8 mouse cellular contexts compared by ENCODE assay signal in genomic region chr7:4943223-4943815, GRCm38 (mm10). TPM values are rescaled to one million over a fixed set of nuclear protein-coding genes. Genes with fewer than 3 reads are reported as not detected.
DNase-seq lines count a peak whose midpoint lies in the region; ATAC-seq and TF ChIP-seq lines count a peak whose summit lies in the region.

No protein-coding gene starts in this region.

- peak overlapping the region; percentile 57 for H3K4me2 ChIP-seq in hindbrain, postnatal 0 days (ENCODE audit: low read depth, low read length)

- 19% methylated on average over 15 of the region's 15 CpGs for WGBS in hindbrain, postnatal 0 days

- H3K4me3 ChIP-seq in gastrocnemius, adult 2 months: peak overlapping the region; percentile 68
- peak overlapping the region; percentile 27 for H3K4me3 ChIP-seq in hindbrain, postnatal 0 days (ENCODE audit: low read length)
- peak overlapping the region; percentile 49 for H3K4me3 ChIP-seq in left cerebral cortex, adult 2 months

- DNase-seq in WW6 (ENCODE audit: low read depth, low spot score): peak; percentile 84
- DNase-seq in gastrocnemius, adult 2 months: peak; percentile 94
- peak; percentile 95 for DNase-seq in hindbrain, postnatal 0 days (ENCODE audit: low spot score)
- DNase-seq in left cerebral cortex, adult 2 months (ENCODE audit: extremely low spot score in 1 of 2, low spot score in 2 of 2): peak; percentile 90 to 93
- DNase-seq in right cerebral cortex, adult 2 months (ENCODE audit: low spot score in 2 of 2): peak; percentile 94 to 96
- DNase-seq in urinary bladder, postnatal 14 days (ENCODE audit: low spot score): peak; percentile 94

- H3K9me3 ChIP-seq in hindbrain, postnatal 0 days (ENCODE audit: low read length): no peaks in the 10 kb centered on the region

- no peaks in the 10 kb centered on the region; the same call in 1 of the 2 replicates for H3K4me1 ChIP-seq in hindbrain, postnatal 0 days (ENCODE audit: insufficient read depth, low read length)

- peak overlapping the region; percentile 87 for H3K27ac ChIP-seq in gastrocnemius, adult 2 months
- no peak overlapping the region for H3K27ac ChIP-seq in hindbrain, postnatal 0 days
- peak overlapping the region; percentile 70 for H3K27ac ChIP-seq in left cerebral cortex, adult 2 months

- peak; percentile 92 for ATAC-seq in common myeloid progenitor, adult 5-6 weeks (replicated peaks; ENCODE audit: low read depth, poor library complexity, severe bottlenecking)
- ATAC-seq in hindbrain, postnatal 0 days: peak; percentile 90
- peak; percentile 93 for ATAC-seq in megakaryocyte, adult 5-6 weeks (ENCODE audit: poor library complexity, severe bottlenecking)

- intact Hi-C loops in gastrocnemius, adult 2 months (cut with DNase I): loop anchor here (2.0 to 5.0 kb wide), 4 partner anchors 103 to 387 kb away; partner anchors contain the start of gene Ube2s
- intact Hi-C loops in left cerebral cortex, adult 2 months (cut with DNase I): loop anchor here (1.0 to 5.0 kb wide), 4 partner anchors 21 to 386 kb away; partner anchors contain the start of genes Sbk2 and Zfp579

- no peaks in the 10 kb centered on the region for H3K27me3 ChIP-seq in hindbrain, postnatal 0 days (ENCODE audit: insufficient read depth, low read length)

- H3K9ac ChIP-seq in hindbrain, postnatal 0 days (replicated peaks; ENCODE audit: low read length): no peak overlapping the region

- H3K36me3 ChIP-seq in hindbrain, postnatal 0 days (ENCODE audit: insufficient read depth, low read length): no peaks in the 10 kb centered on the region

- TF ChIP-seq CTCF in gastrocnemius, adult 2 months (IDR thresholded peaks at IDR 0.05): no peak; the same call in none of the 2 replicates
- peak; percentile 97 for TF ChIP-seq CTCF in hindbrain, postnatal 0 days (IDR thresholded peaks at IDR 0.05; ENCODE audit: low read depth)
- TF ChIP-seq CTCF in left cerebral cortex, adult 2 months (IDR thresholded peaks at IDR 0.05): peak; percentile 98

RNA-seq across cellular contexts. Expression of gene Ssc5d, which starts 17.7 kb away (rescaled TPM):
- total RNA-seq in common myeloid progenitor, adult 5-6 weeks (2017): not detected in 2 replicates
- total RNA-seq in gastrocnemius, adult 2 months (2021): 1 to 10 TPM; 4.3 to 8.7 TPM
- 2.5 and 2.8 TPM in 2 replicates for total RNA-seq in hindbrain, postnatal 0 days (2014; rRNA removed)
- 0.77 and 1.0 TPM in 2 replicates for polyA plus RNA-seq in hindbrain, postnatal 0 days (2015; fragmentation: Nextera tagmentation; extraction: Ambion mirVana)
- 1 to 10 TPM; 2.8 to 4.4 TPM for total RNA-seq in left cerebral cortex, adult 2 months (2021)
- total RNA-seq in megakaryocyte, adult 5-6 weeks (2015): not detected in 2 replicates
- total RNA-seq in megakaryocyte, adult 5-6 weeks (2017): 0.04 TPM in 1 of 2 replicates, not detected in the other

RNA-seq across cellular contexts. Expression of gene Sbk2, which starts 20.9 kb away (rescaled TPM):
- not detected in 2 replicates for total RNA-seq in common myeloid progenitor, adult 5-6 weeks (2017)
- total RNA-seq in gastrocnemius, adult 2 months (2021): 10 to 100 TPM; 36.7 to 77.0 TPM
- 0.31 TPM in 1 of 2 replicates, not detected in the other for total RNA-seq in hindbrain, postnatal 0 days (2014; rRNA removed)
- not detected in 2 replicates for polyA plus RNA-seq in hindbrain, postnatal 0 days (2015; fragmentation: Nextera tagmentation; extraction: Ambion mirVana)
- under 1 TPM in 1 of 2 experiments, not detected in 1; 0.91 TPM for total RNA-seq in left cerebral cortex, adult 2 months (2021)
- not detected in 2 replicates for total RNA-seq in megakaryocyte, adult 5-6 weeks (2015)
- total RNA-seq in megakaryocyte, adult 5-6 weeks (2017): not detected in 2 replicates

RNA-seq across cellular contexts. Expression of gene Nat14, which starts 21.5 kb away (rescaled TPM):
- total RNA-seq in common myeloid progenitor, adult 5-6 weeks (2017): 0.32 TPM in 1 of 2 replicates, not detected in the other
- 1 to 10 TPM; 2.7 to 5.9 TPM for total RNA-seq in gastrocnemius, adult 2 months (2021)
- 24.2 and 32.3 TPM in 2 replicates for total RNA-seq in hindbrain, postnatal 0 days (2014; rRNA removed)
- 27.5 and 29.4 TPM in 2 replicates for polyA plus RNA-seq in hindbrain, postnatal 0 days (2015; fragmentation: Nextera tagmentation; extraction: Ambion mirVana)
- total RNA-seq in left cerebral cortex, adult 2 months (2021): 100 to 1,000 TPM in 1 of 2 experiments, 10 to 100 TPM in 1; 99.7 to 109 TPM
- 0.13 and 0.82 TPM in 2 replicates for total RNA-seq in megakaryocyte, adult 5-6 weeks (2015)
- total RNA-seq in megakaryocyte, adult 5-6 weeks (2017): 0.11 and 1.1 TPM in 2 replicates

RNA-seq across cellular contexts. Expression of gene Sbk3, which starts 27.6 kb away (rescaled TPM):
- 0.19 TPM in 1 of 2 replicates, not detected in the other for total RNA-seq in common myeloid progenitor, adult 5-6 weeks (2017)
- 1 to 10 TPM in 1 of 2 experiments, under 1 TPM in 1; 0.46 to 5.2 TPM for total RNA-seq in gastrocnemius, adult 2 months (2021)
- 0.31 and 0.72 TPM in 2 replicates for total RNA-seq in hindbrain, postnatal 0 days (2014; rRNA removed)
- polyA plus RNA-seq in hindbrain, postnatal 0 days (2015; fragmentation: Nextera tagmentation; extraction: Ambion mirVana): 0.23 and 0.31 TPM in 2 replicates
- total RNA-seq in left cerebral cortex, adult 2 months (2021): 1 to 10 TPM; 1.1 to 1.5 TPM
- total RNA-seq in megakaryocyte, adult 5-6 weeks (2015): 0.09 TPM in 1 of 2 replicates, not detected in the other
- total RNA-seq in megakaryocyte, adult 5-6 weeks (2017): not detected in 2 replicates

RNA-seq across cellular contexts. Expression of gene Zfp628, which starts 28.3 kb away (rescaled TPM):
- total RNA-seq in common myeloid progenitor, adult 5-6 weeks (2017): 2.4 and 3.2 TPM in 2 replicates
- total RNA-seq in gastrocnemius, adult 2 months (2021): 10 to 100 TPM in 1 of 2 experiments, 1 to 10 TPM in 1; 8.5 to 10.7 TPM
- total RNA-seq in hindbrain, postnatal 0 days (2014; rRNA removed): 12.5 and 12.7 TPM in 2 replicates
- 5.2 and 5.7 TPM in 2 replicates for polyA plus RNA-seq in hindbrain, postnatal 0 days (2015; fragmentation: Nextera tagmentation; extraction: Ambion mirVana)
- total RNA-seq in left cerebral cortex, adult 2 months (2021): 10 to 100 TPM; 15.8 to 16.4 TPM
- 6.7 and 7.3 TPM in 2 replicates for total RNA-seq in megakaryocyte, adult 5-6 weeks (2015)
- 1.9 and 3.0 TPM in 2 replicates for total RNA-seq in megakaryocyte, adult 5-6 weeks (2017)

Comparison
In these comparisons a context has a peak if more than half of its experiments do, and no peak if none do; other contexts are left out.
1. RNA of gene Sbk2, which starts 20.9 kb away (total RNA-seq): 36.7 to 77.0 TPM in gastrocnemius, adult 2 months; 0.91 TPM in left cerebral cortex, adult 2 months, 0.31 TPM in hindbrain, postnatal 0 days, not detected in common myeloid progenitor, adult 5-6 weeks and not detected in megakaryocyte, adult 5-6 weeks; every median in the first group is over 10 times any median in the second.
2. Peak in every context shown above with its lines, with median percentiles within 50 percentile points of each other: DNase-seq, ATAC-seq and H3K4me3 ChIP-seq.